Mouse (Mus musculus): ENCODE results near the gene Kpna3. TPM values are rescaled to one million over a fixed set of nuclear protein-coding genes. Genes with fewer than 3 reads are reported as not detected.
"Not testable (repeated sequence)": the region's sequence is repeated elsewhere in the genome, so short reads cannot be mapped to it uniquely, and the experiment has no call there.

The Kpna3 gene
- polyA plus RNA-seq, 1 experiment from 2014 or later: 18.9 TPM

GRCm38 (mm10) chr14:61447775-61448174, 8.1 kb upstream of the Kpna3 start:
- Histone ChIP-seq H3K36me3 (ENCODE audit: control insufficient read depth, insufficient read depth) (no peaks in the 10 kb centered on the region), H3K9ac (ENCODE audit: low read depth, low read length) (no peak overlapping the region), H3K4me3 (ENCODE audit: low read depth, low read length) (no peak overlapping the region), H3K27me3 (replicated peaks; ENCODE audit: control insufficient read depth, insufficient read depth, low read length) (no peaks in the 10 kb centered on the region), H3K27ac (ENCODE audit: low read depth, low read length) (no peak overlapping the region), H3K9me3 (ENCODE audit: control insufficient read depth) (no peaks in the 10 kb centered on the region), H3K4me2 (replicated peaks; ENCODE audit: low read depth) (no peak overlapping the region), H3K4me1 (replicated peaks; ENCODE audit: control insufficient read depth, insufficient read depth, low read length) (no peaks in the 10 kb centered on the region)
- TF ChIP-seq CTCF (IDR thresholded peaks at IDR 0.05; ENCODE audit: low read depth): no peak
- no peak for ATAC-seq
- 86% methylated on average over 6 of the region's 6 CpGs for WGBS

- TF ChIP-seq CTCF (IDR thresholded peaks at IDR 0.05; ENCODE audit: low read depth): no peak
- under 1% methylated on average over 56 of the region's 62 CpGs for whole genome bisulfite sequencing
- H3K9ac ChIP-seq (ENCODE audit: low read depth, low read length): peak overlapping the region; percentile 76
- no peaks in the 10 kb centered on the region for H3K9me3 ChIP-seq (ENCODE audit: control insufficient read depth)
- no peaks in the 10 kb centered on the region for H3K27me3 ChIP-seq (replicated peaks; ENCODE audit: control insufficient read depth, insufficient read depth, low read length)
- peak overlapping the region; percentile 86 for H3K4me3 ChIP-seq (ENCODE audit: low read depth, low read length)
- H3K36me3 ChIP-seq (ENCODE audit: control insufficient read depth, insufficient read depth): no peaks in the 10 kb centered on the region
- peak; percentile 42 for ATAC-seq
- peak overlapping the region; percentile 78 for H3K4me2 ChIP-seq (replicated peaks; ENCODE audit: low read depth)
- no peaks in the 10 kb centered on the region for H3K4me1 ChIP-seq (replicated peaks; ENCODE audit: control insufficient read depth, insufficient read depth, low read length)
- peak overlapping the region; percentile 89 for H3K27ac ChIP-seq (ENCODE audit: low read depth, low read length)
These were observed 473 bp downstream of the Kpna3 start for GRCm38 (mm10) chr14:61439141-61439660.

- H3K27me3 ChIP-seq (replicated peaks; ENCODE audit: control insufficient read depth, insufficient read depth, low read length): no peaks in the 10 kb centered on the region
- H3K4me1 ChIP-seq (replicated peaks; ENCODE audit: control insufficient read depth, insufficient read depth, low read length): no peaks in the 10 kb centered on the region
- H3K36me3 ChIP-seq (ENCODE audit: control insufficient read depth, insufficient read depth): no peaks in the 10 kb centered on the region
- H3K9me3 ChIP-seq (ENCODE audit: control insufficient read depth): no peaks in the 10 kb centered on the region
- H3K9ac ChIP-seq (ENCODE audit: low read depth, low read length): no peak overlapping the region
- peak; percentile 54 for TF ChIP-seq CTCF (IDR thresholded peaks at IDR 0.05; ENCODE audit: low read depth)
- H3K4me3 ChIP-seq (ENCODE audit: low read depth, low read length): peak overlapping the region; percentile 86
- H3K27ac ChIP-seq (ENCODE audit: low read depth, low read length): no peak overlapping the region
- peak overlapping the region; percentile 78 for H3K4me2 ChIP-seq (replicated peaks; ENCODE audit: low read depth)
- ATAC-seq: no peak
- 12% methylated on average over 3 of the region's 3 CpGs for WGBS
These were observed 1.3 kb downstream of the Kpna3 start for GRCm38 (mm10) chr14:61438171-61438945.

- H3K4me1 ChIP-seq (replicated peaks; ENCODE audit: control insufficient read depth, insufficient read depth, low read length): no peaks in the 10 kb centered on the region
- no peak overlapping the region for H3K9ac ChIP-seq (ENCODE audit: low read depth, low read length)
- no peak overlapping the region for H3K27ac ChIP-seq (ENCODE audit: low read depth, low read length)
- no peaks in the 10 kb centered on the region for H3K9me3 ChIP-seq (ENCODE audit: control insufficient read depth)
- H3K36me3 ChIP-seq (ENCODE audit: control insufficient read depth, insufficient read depth): no peaks in the 10 kb centered on the region
- H3K4me3 ChIP-seq (ENCODE audit: low read depth, low read length): no peak overlapping the region
- TF ChIP-seq CTCF (IDR thresholded peaks at IDR 0.05; ENCODE audit: low read depth): no peak
- WGBS: 40% methylated on average over 2 of the region's 2 CpGs
- H3K4me2 ChIP-seq (replicated peaks; ENCODE audit: low read depth): no peak overlapping the region
- ATAC-seq: no peak
- H3K27me3 ChIP-seq (replicated peaks; ENCODE audit: control insufficient read depth, insufficient read depth, low read length): no peaks in the 10 kb centered on the region
These were observed 2.8 kb downstream of the Kpna3 start for GRCm38 (mm10) chr14:61436866-61437265.

GRCm38 (mm10) chr14:61428126-61428787, 11.4 kb downstream of the Kpna3 start:
- TF ChIP-seq CTCF (IDR thresholded peaks at IDR 0.05; ENCODE audit: low read depth): no peak
- Histone ChIP-seq H3K9me3 (ENCODE audit: control insufficient read depth) (no peaks in the 10 kb centered on the region), H3K4me3 (ENCODE audit: low read depth, low read length) (no peak overlapping the region), H3K4me1 (replicated peaks; ENCODE audit: control insufficient read depth, insufficient read depth, low read length) (peaks cover 9% of the 10 kb centered on the region), H3K27ac (ENCODE audit: low read depth, low read length) (no peak overlapping the region), H3K4me2 (replicated peaks; ENCODE audit: low read depth) (no peak overlapping the region), H3K36me3 (ENCODE audit: control insufficient read depth, insufficient read depth) (0 out of 2 replicates have a peak, but pooled peaks cover 3% of the 10 kb centered on the region), H3K9ac (ENCODE audit: low read depth, low read length) (no peak overlapping the region), H3K27me3 (replicated peaks; ENCODE audit: control insufficient read depth, insufficient read depth, low read length) (no peaks in the 10 kb centered on the region)
- 29% methylated on average over 3 of the region's 3 CpGs for WGBS
- ATAC-seq: no peak

- H3K4me1 ChIP-seq (replicated peaks; ENCODE audit: control insufficient read depth, insufficient read depth, low read length); ATAC-seq; H3K36me3 ChIP-seq (ENCODE audit: control insufficient read depth, insufficient read depth); H3K9me3 ChIP-seq (ENCODE audit: control insufficient read depth); H3K4me3 ChIP-seq (ENCODE audit: low read depth, low read length); H3K27me3 ChIP-seq (replicated peaks; ENCODE audit: control insufficient read depth, insufficient read depth, low read length); H3K9ac ChIP-seq (ENCODE audit: low read depth, low read length); H3K4me2 ChIP-seq (replicated peaks; ENCODE audit: low read depth); H3K27ac ChIP-seq (ENCODE audit: low read depth, low read length): not testable (repeated sequence)
- 32% methylated on average over 3 of the region's 8 CpGs for WGBS
These were observed 12.6 kb downstream of the Kpna3 start for GRCm38 (mm10) chr14:61427095-61427494.

Data from intestine, postnatal 0 days (tissue).